Mouse (Mus musculus) olfactory bulb, adult 2 months (tissue): ENCODE data around the gene Col6a3. TPM values are rescaled to one million over a fixed set of nuclear protein-coding genes. Genes with fewer than 3 reads are reported as not detected.

Experiments used
- H3K27ac ChIP-seq: fragments of 200-500 bp; 2 replicates; pipeline ENCODE4 v1.5.1; 2012; ENCODE audit warnings: low read depth, low read length; ENCODE audit not compliant: insufficient read depth
- H3K4me1 ChIP-seq: fragments of 200-500 bp; 2 replicates; pipeline ENCODE4 v1.6.1; 2012; ENCODE audit warnings: low read length; ENCODE audit not compliant: control insufficient read depth, insufficient read depth
- H3K4me3 ChIP-seq: fragments of 200-500 bp; 2 replicates; pipeline ENCODE4 v1.5.1; 2012; ENCODE audit warnings: mild to moderate bottlenecking, low read depth, low read length, moderate library complexity; ENCODE audit not compliant: insufficient read depth
- CTCF ChIP-seq: fragments of 200-500 bp; IDR thresholded peaks from 2 replicates; pipeline ENCODE4 v1.5.1; 2012; ENCODE audit warnings: low read depth, mild to moderate bottlenecking, low read length, moderate library complexity; ENCODE audit not compliant: insufficient read depth
- POLR2A ChIP-seq: fragments of 200-500 bp; IDR thresholded peaks from 2 replicates; pipeline ENCODE4 v1.6.1; 2012; ENCODE audit warnings: mild to moderate bottlenecking, low read depth, low read length, moderate library complexity; ENCODE audit not compliant: insufficient read depth
- WGBS: fragments of 180-500 bp; shearing (Covaris S2); methylation state at CpG from one replicate; pipeline ENCODE4 v1.1.7; 2018; 5-methylcytosine and 5-hydroxymethylcytosine counted together
- polyA plus RNA-seq: library from polyadenylated mRNA; stranded (reverse); fragments of >200 nt; gene quantifications from 2 replicates; pipeline ENCODE4 v1.2.4, GENCODE M21; 2012; ENCODE audit warnings: low replicate concordance; ENCODE audit not compliant: missing spikeins, insufficient read depth, insufficient read length

The Col6a3 gene
- polyA plus RNA-seq, 1 experiment: not detected

DNA sequence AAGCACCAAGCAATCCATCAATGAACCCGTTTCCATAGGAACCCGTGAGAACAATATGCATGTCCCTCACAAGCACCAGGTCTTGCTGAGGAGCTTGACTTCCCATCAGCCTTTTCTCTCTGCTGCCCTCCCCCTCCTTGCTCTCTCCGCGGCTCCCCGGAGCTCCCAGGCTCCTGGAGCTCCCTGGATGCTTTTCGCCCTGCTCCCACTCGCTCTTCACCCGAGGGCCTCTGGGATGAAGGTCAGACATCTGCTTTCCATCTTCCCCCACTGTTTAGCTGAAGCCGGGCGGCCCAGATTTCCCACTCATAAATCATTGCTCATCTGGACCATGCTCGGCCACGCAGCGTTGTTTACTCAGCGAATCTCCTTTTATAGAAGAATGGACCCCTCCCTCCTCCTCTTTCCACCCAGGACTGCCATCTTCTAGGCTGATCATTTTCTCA lies 99.8 kb downstream of the Col6a3 start:
- no peak for TF ChIP-seq POLR2A
- TF ChIP-seq CTCF: no peak
- WGBS: 4% methylated on average over 14 of the region's 14 CpGs
- H3K27ac ChIP-seq: peak overlapping the region; percentile 80; the same call in 1 of the 2 replicates
- peak overlapping the region; percentile 33 for H3K4me3 ChIP-seq
- H3K4me1 ChIP-seq: peaks cover 8% of the 10 kb centered on the region

DNA sequence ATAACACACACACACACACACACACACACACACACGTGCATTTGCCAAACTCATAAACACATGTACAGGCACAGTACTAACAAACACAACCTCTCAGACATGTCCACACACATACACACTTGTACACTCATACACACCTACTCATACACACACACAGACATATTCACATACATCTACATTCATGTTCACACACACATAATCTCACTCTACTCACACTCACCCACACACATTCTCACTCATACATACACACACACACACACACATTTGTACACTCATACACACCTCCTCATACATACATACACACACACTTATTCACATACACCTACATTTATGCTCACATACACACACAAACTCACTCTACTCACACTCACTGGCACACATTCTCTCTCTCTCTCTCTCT lies 100.3 kb downstream of the Col6a3 start:
- Histone ChIP-seq H3K27ac (0 out of 2 replicates have a peak overlapping the region, but pooled peaks have one; percentile 80), H3K4me1 (peaks cover 8% of the 10 kb centered on the region), H3K4me3 (no peak overlapping the region)
- 91% methylated on average over 1 of the region's 1 CpGs for WGBS
- TF ChIP-seq POLR2A (no peak), CTCF (no peak)

DNA sequence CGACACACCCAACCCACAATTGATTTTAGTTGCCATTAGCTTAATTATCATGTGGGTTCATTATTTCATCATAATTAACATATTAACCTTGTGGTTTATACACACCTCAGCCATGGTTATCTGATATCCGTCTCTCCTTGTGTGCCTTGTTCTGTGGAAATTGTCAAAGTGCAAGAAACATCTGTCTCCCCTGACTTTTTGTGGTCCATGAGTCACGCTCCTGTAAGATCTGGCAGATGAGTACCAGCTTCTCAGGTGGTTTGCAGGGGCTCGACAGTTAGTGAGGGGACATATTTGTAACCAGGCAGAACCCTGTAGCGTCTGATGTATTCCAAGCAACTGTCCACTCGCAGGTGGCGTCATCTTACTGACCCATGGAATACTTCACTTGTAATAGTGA lies 101.1 kb downstream of the Col6a3 start:
- Histone ChIP-seq H3K4me3 (no peak overlapping the region), H3K4me1 (peaks cover 8% of the 10 kb centered on the region), H3K27ac (no peak overlapping the region)
- 91% methylated on average over 7 of the region's 7 CpGs for WGBS
- TF ChIP-seq CTCF (no peak), POLR2A (no peak)

DNA sequence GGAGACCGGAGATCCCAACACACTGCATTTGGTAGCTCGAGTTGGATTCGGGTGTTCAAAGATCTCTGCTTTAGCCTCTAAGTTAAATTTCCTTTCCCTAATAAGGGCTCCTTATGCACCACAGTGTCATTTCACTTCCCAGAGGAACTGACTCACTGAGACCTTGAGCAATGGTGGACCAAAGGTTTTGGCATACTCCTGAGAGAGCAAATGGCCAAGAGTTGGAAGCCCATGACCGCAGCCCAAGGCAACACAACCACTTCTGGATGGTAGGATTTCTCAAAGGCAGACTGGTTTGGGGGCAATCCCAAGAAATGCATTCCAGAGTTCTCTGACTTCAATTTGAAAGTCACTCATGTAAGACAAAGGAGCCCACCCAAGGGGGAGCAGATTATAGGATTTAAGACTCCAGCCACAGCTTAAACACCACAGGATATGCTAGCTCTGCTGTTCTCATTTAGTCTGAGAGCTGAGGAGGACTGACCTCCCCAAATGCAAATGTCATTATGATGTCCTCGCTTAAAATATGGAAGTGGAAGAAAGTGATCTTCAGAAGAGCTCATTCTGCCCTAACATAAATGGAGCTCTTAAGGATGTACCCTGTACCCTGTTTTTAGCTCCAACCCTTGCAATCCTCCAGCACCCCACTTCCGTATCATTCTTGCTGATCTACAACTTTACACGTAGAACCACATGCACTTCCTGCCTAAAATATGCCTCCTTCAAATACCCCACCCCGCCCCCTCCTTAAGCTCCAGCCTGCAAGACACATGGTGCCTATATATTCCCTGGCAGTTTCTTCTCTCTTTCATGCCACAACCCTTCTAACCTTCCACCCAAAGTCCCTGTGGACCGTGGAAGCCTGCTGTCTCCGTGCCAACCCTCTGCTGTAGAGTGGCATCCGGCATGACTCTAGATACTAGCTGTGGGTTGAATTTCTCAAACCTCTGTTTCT lies 103.3 kb downstream of the Col6a3 start:
- TF ChIP-seq POLR2A (no peak), CTCF (no peak)
- H3K27ac ChIP-seq: no peak overlapping the region
- peaks cover 8% of the 10 kb centered on the region for H3K4me1 ChIP-seq
- no peak overlapping the region for H3K4me3 ChIP-seq
- WGBS: 87% methylated on average over 11 of the region's 11 CpGs

DNA sequence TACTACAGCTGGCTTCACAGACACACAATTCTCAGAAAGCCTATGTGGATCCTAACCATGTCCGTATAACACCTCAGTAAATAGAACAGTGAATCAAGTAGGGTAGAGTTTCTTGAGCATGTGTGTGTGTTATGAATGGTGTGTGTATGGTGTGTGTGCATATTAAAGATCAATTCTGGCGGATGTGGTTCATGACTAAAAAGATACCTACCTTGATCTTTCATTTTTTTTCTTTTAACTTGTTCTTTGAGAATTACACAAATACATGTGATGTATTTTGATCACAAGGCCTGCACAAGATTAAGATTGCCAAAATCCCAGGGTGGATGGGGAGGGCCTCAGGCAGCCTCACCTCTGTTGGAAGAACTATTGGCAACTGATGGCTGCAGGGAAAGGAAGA lies 104.9 kb downstream of the Col6a3 start:
- Histone ChIP-seq H3K27ac (no peak overlapping the region), H3K4me3 (no peak overlapping the region), H3K4me1 (peaks cover 7% of the 10 kb centered on the region)
- no peak for TF ChIP-seq CTCF
- TF ChIP-seq POLR2A: no peak
- 94% methylated on average over 2 of the region's 2 CpGs for WGBS

DNA sequence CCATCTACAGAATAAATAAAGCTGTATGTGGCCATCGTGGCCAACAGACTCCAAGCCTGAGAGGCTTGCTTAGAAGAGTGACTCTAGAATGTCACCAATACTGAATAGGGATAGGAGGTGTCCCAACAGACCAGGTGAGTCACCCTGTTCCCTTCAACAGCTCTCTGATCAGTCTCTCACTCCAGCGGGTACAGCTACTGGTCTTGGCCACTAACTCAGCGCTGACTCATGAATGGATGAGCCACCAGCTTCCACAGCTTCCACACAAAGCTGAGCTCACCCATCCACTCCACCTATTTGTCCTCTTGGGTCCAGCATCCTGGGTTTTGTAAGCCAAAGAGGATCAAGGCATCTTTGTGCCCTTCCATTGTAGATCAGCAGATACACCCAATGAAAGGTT lies 114.3 kb downstream of the Col6a3 start:
- WGBS: 67% methylated on average over 3 of the region's 3 CpGs
- H3K27ac ChIP-seq: no peak overlapping the region
- no peak overlapping the region for H3K4me3 ChIP-seq
- TF ChIP-seq POLR2A (no peak), CTCF (no peak)
- H3K4me1 ChIP-seq: peaks cover 4% of the 10 kb centered on the region; the same call in 1 of the 2 replicates

DNA sequence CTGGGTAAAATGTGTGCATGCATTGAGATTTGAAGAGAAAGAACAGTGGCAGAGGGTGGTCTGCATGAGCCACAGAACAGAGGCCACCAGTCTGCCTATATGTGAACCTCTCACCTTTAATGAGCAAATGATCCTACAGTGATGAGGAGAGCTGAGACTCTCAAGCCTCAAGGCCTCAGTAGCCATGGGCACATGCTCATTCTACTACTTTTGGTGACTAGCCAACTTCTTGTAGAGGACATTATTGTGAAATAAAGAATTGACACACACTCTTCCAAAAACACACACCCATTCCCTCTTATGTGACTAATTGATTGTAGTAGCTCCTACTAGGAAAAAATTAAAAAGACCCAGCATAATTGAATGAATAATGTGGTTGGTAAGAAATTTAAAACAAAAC lies 120.0 kb downstream of the Col6a3 start:
- Histone ChIP-seq H3K27ac (no peak overlapping the region), H3K4me3 (no peak overlapping the region), H3K4me1 (no peaks in the 10 kb centered on the region)
- no peak for TF ChIP-seq CTCF
- TF ChIP-seq POLR2A: no peak

DNA sequence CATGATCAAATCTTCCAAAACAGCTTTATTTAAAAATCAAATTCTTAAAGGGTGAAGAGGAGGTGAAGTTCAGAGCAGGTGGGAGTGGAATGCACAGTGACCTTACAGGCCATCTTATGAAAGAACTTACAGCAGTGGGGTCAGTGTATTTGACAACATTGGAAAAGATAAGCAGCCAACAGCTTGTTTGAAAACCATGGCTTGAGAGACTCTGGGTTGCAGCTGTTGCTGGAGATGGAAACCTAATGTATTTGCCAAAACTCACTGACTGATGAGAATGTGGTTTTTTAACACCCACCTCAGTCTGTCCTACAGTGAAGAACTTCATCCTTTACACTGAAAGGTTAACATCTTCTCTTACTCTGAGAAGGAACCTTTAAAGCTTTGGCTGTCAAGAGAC lies 120.4 kb downstream of the Col6a3 start:
- no peak for TF ChIP-seq POLR2A
- TF ChIP-seq CTCF: no peak
- no peak overlapping the region for H3K27ac ChIP-seq
- H3K4me3 ChIP-seq: no peak overlapping the region
- H3K4me1 ChIP-seq: no peaks in the 10 kb centered on the region

DNA sequence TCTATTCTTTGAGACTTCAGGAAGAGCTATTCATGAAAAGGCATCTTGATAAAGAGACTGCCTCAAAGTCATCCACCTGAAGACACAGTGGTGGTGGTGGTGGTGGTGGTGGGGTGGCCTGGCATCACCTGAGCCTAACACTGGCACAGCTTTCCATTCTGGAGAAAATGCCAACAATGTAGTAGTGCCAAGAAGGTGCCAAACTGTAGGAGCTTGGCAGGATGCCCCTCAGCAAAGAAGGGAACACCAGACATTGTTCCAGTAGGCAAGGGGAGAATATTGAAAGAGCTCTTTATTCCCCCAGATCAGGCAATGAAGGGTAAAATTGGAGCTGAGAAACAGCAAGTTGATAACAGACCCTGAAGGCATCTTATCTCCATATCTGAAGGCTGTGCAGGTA lies 121.8 kb downstream of the Col6a3 start:
- no peak overlapping the region for H3K4me3 ChIP-seq
- H3K27ac ChIP-seq: no peak overlapping the region
- TF ChIP-seq CTCF (no peak), POLR2A (no peak)
- no peaks in the 10 kb centered on the region for H3K4me1 ChIP-seq

DNA sequence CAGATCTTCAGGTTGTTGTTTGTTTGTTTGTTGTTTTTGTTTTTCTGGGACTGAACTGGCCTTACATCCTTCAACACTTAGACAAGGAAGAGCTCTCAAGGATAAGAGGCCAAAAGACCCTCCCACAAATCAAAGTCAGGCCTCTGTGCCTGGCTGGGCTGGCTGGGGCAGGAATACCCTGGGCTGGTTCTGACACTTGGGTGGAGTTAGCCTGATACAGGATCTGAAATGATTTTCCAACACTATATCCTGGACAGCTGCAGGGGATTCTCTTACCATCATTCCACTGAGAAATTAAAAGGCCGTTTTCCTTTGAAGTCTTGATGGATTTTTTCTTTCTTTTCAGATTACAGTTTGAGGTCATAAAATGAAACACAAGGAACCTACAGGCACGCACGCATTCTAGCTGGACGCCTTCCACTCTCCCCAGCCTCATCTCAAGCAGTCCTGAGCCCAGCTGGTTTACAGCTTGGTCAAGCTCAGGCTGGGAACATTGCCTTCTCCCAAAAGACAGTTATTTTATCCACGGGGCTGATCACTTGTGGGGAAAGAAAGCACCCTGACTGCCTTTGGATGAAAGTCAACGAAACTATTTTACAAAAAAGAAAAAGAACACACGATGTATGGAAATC lies 123.0 kb downstream of the Col6a3 start:
- TF ChIP-seq POLR2A (no peak), CTCF (no peak)
- H3K4me1 ChIP-seq: no peaks in the 10 kb centered on the region
- WGBS: 69% methylated on average over 7 of the region's 7 CpGs
- H3K27ac ChIP-seq: no peak overlapping the region
- H3K4me3 ChIP-seq: no peak overlapping the region
